Mouse (Mus musculus): Measurements from ENCODE around the gene Dnah10.

The Dnah10 gene

DNA sequence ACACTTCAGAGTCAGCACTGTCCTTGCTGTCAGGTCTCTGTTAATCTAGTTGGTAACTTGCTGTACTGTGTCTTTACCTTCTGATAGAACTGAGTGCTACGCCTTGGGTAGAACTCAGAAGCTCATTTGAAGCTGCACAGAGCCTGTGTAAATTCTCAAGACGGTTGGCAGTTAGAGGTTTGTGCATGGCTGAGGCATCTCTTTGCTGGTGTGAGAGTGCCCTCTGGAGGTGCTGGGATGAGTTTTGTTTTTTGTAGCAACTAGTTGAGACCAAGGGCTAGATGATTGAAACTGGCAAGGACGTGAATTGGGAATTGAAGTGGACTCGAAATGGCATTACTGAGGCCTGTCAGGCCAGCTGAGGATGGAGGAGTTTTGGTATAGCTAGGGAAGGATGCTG is 144.1 kb downstream of the Dnah10 start:
- peak; percentile 56 for DNase-seq (ENCODE audit: low read depth, low spot score)

DNA sequence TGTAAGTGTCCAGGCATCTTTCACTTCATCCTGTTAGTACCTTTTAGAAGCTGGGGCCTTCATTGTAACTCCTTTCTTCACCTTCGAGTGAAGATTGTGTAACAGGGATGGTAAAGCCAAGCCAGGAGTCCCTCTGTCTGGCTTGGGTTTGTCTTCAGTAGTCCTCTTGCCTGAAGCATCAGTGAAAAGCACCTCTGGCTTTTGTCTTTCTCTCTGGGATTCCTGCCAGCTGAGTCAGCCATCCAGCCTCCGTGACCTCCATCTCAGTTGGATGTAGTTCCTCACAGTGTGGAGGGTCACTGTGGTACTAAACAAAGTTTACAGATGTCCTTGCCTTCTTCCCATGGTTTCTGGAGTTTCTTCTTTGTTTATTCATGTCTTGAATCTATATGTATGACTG is 147.1 kb downstream of the Dnah10 start:
- no peak for DNase-seq (ENCODE audit: low read depth, low spot score)

GRCm38 (mm10) chr5:124873096-124873495 is 148.2 kb downstream of the Dnah10 start:
- DNase-seq (ENCODE audit: low read depth, low spot score): no peak

DNA sequence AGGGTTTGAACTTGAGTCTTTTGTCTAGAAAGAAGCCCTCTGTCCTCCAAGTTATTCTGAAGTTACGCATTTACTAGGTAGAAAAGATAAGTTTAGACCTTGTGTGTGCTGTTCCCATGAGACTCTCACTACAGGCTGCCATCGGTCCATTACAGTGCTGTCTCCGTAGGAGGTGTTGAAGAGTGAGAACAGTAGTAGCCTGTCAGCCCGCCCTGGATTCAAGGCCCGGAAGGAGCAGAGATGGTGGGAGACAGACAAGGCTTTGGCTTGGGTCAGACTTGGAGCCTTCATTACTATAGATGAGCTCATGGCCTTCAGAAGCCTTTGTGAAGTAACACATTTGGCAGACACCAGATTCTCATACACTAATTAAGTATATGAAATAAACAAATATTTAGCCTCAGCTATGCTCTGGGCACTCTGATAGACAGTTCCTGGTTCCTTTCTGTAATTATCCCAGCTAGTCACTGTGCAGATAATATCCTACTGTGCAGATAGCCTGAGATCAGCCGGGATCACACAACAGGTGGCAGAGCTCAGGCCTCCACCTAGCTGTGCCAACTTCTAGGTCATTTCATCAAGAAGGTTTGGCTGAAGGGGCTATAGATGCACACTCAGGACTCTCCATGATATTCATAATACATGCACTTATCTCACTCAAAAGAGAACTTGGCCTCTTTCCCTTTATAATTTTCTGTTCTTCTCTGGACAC is 149.2 kb downstream of the Dnah10 start:
- DNase-seq (ENCODE audit: low read depth, low spot score): no peak

DNA sequence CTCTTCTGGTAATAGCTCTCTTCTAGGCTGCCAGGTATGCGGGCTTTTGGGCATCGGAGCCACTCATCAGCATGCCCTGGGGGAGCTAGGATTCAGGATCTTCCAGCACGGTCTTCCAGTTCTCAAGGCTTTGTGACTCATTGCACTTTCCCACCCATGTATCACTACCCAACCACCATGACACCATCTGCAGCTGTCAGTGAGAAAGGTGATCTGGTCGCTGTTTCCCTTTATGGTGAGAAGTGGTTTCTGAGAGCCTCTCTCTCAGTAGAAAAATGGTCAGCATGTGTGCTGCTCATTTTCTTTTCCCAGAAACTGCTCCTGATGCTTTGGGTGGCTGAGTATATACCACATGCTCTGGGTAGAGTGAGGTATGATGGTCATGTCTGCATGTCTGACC is 154.4 kb downstream of the Dnah10 start:
- no peak for DNase-seq (ENCODE audit: low read depth, low spot score)

DNA sequence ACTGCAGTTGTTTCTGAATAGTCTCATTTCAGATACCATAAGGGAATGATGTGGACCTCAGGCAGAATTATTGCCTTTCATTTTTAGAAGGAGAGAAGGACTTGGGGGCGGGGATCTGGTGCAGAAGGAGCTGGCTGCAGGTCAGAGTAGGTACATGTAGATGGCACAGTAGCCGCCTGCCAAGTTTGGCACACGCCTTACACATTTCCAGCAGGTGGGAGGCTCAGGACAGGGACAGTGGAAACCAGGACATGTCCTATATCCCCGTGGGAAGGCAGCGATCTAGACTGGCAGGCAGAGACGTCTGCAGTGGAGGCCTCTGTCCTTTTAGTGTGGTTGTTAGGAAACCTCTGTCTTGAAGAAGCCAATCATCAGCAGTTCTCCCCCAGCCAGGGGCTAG is 154.9 kb downstream of the Dnah10 start:
- DNase-seq (ENCODE audit: low read depth, low spot score): no peak

- DNase-seq (ENCODE audit: low read depth, low spot score): no peak
Observed at GRCm38 (mm10) chr5:124883877-124884276, 159.0 kb downstream of the Dnah10 start.
